Comparison of ENCODE assay signal across 12 mouse cellular contexts in genomic region chr17:79934370-79934769, GRCm38 (mm10).
"Had no signal": no experiment of that assay in that cellular context is flagged by ENCODE, and none has a peak within 500 bp of the region (broad histone marks: within the 10 kb centered on the region; RNA-seq: fewer than 3 reads in every experiment).

No protein-coding gene starts in this region.

- DNase-seq: kidney, adult 8-10 months; kidney, postnatal 25 days; layer of hippocampus, postnatal 36 days; lung, adult 18-20 months; right cerebral cortex, adult 18-20 months; right cerebral cortex, postnatal 25 days; thymus, adult 18-20 months; thymus, postnatal 14 days had no signal

- ATAC-seq: midbrain, embryonic 15.5 days had no signal

- H3K27ac ChIP-seq: limb, embryonic 15.5 days; liver, embryonic 14.5 days; midbrain, embryonic 15.5 days; neural tube, embryonic 13.5 days had no signal

- H3K9me3 ChIP-seq: limb, embryonic 15.5 days; midbrain, embryonic 15.5 days; neural tube, embryonic 13.5 days had no signal

- H3K36me3 ChIP-seq: limb, embryonic 15.5 days; midbrain, embryonic 15.5 days; neural tube, embryonic 13.5 days had no signal

- H3K27me3 ChIP-seq: limb, embryonic 15.5 days; midbrain, embryonic 15.5 days; neural tube, embryonic 13.5 days had no signal

- H3K4me3 ChIP-seq: limb, embryonic 15.5 days; midbrain, embryonic 15.5 days; neural tube, embryonic 13.5 days had no signal

- H3K4me1 ChIP-seq: midbrain, embryonic 15.5 days; neural tube, embryonic 13.5 days had no signal
